Mouse (Mus musculus): ENCODE results near the gene Tmod2. TPM values are rescaled to one million over a fixed set of nuclear protein-coding genes. Genes with fewer than 3 reads are reported as not detected.

Gene Tmod2
- total and polyA plus RNA-seq, 3 experiments, result 0.16 to 1.7 (median 0.17) TPM

- Histone ChIP-seq H3K9me3 (replicated peaks; ENCODE audit: low read length) (peaks cover 2% of the 10 kb centered on the region), H3K79me2 (replicated peaks; ENCODE audit: control insufficient read depth, extremely low read depth, insufficient read depth, poor library complexity, severe bottlenecking) (no peaks in the 10 kb centered on the region), H3K4me3 (replicated peaks in 1 of 3; ENCODE audit: low read depth in 2 of 3, low read length in 2 of 3, poor library complexity in 1 of 3) (no peak overlapping the region), H3K27me3 (replicated peaks) (no peaks in the 10 kb centered on the region), H3K4me2 (ENCODE audit: insufficient read depth, low read depth, poor library complexity, severe bottlenecking) (no peak overlapping the region), H3K36me3 (replicated peaks in 1 of 2; ENCODE audit: control insufficient read depth in 1 of 2, insufficient read depth in 1 of 2, low read length in 1 of 2) (peaks cover 16 to 55% of the 10 kb centered on the region in 2 experiments), H3K27ac (ENCODE audit: insufficient read depth, low read depth) (no peak overlapping the region), H3K4me1 (ENCODE audit: control insufficient read depth in 1 of 2, insufficient read depth in 2 of 2) (peaks cover 0 to 8% of the 10 kb centered on the region in 2 experiments; a peak in 2 of 4 replicates), H3K9ac (ENCODE audit: insufficient read depth, low read depth) (no peak overlapping the region)
- dilution Hi-C loops (cut with MboI; ENCODE audit: extremely low pct_ligation_motif_present, extremely low pct_unique_long_range_greater_than_20kb, low sequenced_read_pairs), result no loop called here
- DNase-seq (ENCODE audit: extremely low read depth), result no peak
- in situ Hi-C loops (cut with MboI; ENCODE audit: low pct_ligation_motif_present, low pct_unique_long_range_greater_than_20kb, low sequenced_read_pairs), result no loop called here
- no peak for TF ChIP-seq ZMIZ1 (IDR thresholded peaks at IDR 0.05; ENCODE audit: low read depth, low read length)
- no peak for TF ChIP-seq GABPA (IDR thresholded peaks at IDR 0.05; ENCODE audit: insufficient replicate concordance, low read depth, low read length)
- TF ChIP-seq NRF1 (IDR thresholded peaks at IDR 0.05; ENCODE audit: low read depth, low read length), result no peak
- no peak for TF ChIP-seq USF2 (conservative IDR thresholded peaks at IDR 0.05; ENCODE audit: low read depth, low read length)
- no peak for TF ChIP-seq MXI1 (IDR thresholded peaks at IDR 0.05; ENCODE audit: low read depth, low read length)
- TF ChIP-seq SMC3 (IDR thresholded peaks at IDR 0.05; ENCODE audit: low read depth, low read length), result no peak
These were observed 83.6 kb downstream of the Tmod2 start for GRCm38 (mm10) chr9:75527368-75528059.

GRCm38 (mm10) chr9:75523646-75524045 is 87.5 kb downstream of the Tmod2 start:
- Histone ChIP-seq H3K4me2 (ENCODE audit: insufficient read depth, low read depth, poor library complexity, severe bottlenecking) (no peak overlapping the region), H3K27ac (ENCODE audit: insufficient read depth, low read depth) (no peak overlapping the region), H3K9ac (ENCODE audit: insufficient read depth, low read depth) (no peak overlapping the region), H3K79me2 (replicated peaks; ENCODE audit: control insufficient read depth, extremely low read depth, insufficient read depth, poor library complexity, severe bottlenecking) (no peaks in the 10 kb centered on the region), H3K27me3 (replicated peaks) (no peaks in the 10 kb centered on the region), H3K9me3 (replicated peaks; ENCODE audit: low read length) (no peaks in the 10 kb centered on the region), H3K36me3 (replicated peaks in 1 of 2; ENCODE audit: control insufficient read depth in 1 of 2, insufficient read depth in 1 of 2, low read length in 1 of 2) (peaks cover 11 to 33% of the 10 kb centered on the region in 2 experiments), H3K4me1 (ENCODE audit: control insufficient read depth in 1 of 2, insufficient read depth in 2 of 2) (peaks cover 0 to 5% of the 10 kb centered on the region in 2 experiments; a peak in 1 of 4 replicates), H3K4me3 (replicated peaks in 1 of 3; ENCODE audit: low read depth in 2 of 3, low read length in 2 of 3, poor library complexity in 1 of 3) (no peak overlapping the region)
- in situ Hi-C loops (cut with MboI; ENCODE audit: low pct_ligation_motif_present, low pct_unique_long_range_greater_than_20kb, low sequenced_read_pairs) (no loop called here), dilution Hi-C loops (cut with MboI; ENCODE audit: extremely low pct_ligation_motif_present, extremely low pct_unique_long_range_greater_than_20kb, low sequenced_read_pairs) (no loop called here)
- no peak for DNase-seq (ENCODE audit: extremely low read depth)
- TF ChIP-seq POLR2AphosphoS2 (IDR thresholded peaks at IDR 0.05; ENCODE audit: low read depth, low read length) (no peak), SIN3A (IDR thresholded peaks at IDR 0.05; ENCODE audit: low read length) (no peak), ZC3H11A (IDR thresholded peaks at IDR 0.05; ENCODE audit: low read depth, low read length) (no peak), UBTF (IDR thresholded peaks at IDR 0.05; ENCODE audit: low read depth, low read length) (no peak), RAD21 (IDR thresholded peaks at IDR 0.05; ENCODE audit: low read depth, low read length) (no peak), TCF12 (IDR thresholded peaks at IDR 0.05; ENCODE audit: low read depth, low read length) (no peak), JUND (conservative IDR thresholded peaks at IDR 0.05; ENCODE audit: low read depth, low read length) (no peak), SMC3 (IDR thresholded peaks at IDR 0.05; ENCODE audit: low read depth, low read length) (no peak), CHD1 (IDR thresholded peaks at IDR 0.05; ENCODE audit: low read depth, low read length) (no peak), USF2 (conservative IDR thresholded peaks at IDR 0.05; ENCODE audit: low read depth, low read length) (no peak), NELFE (IDR thresholded peaks at IDR 0.05; ENCODE audit: low read depth, low read length) (no peak), BHLHE40 (IDR thresholded peaks at IDR 0.05; ENCODE audit: low read depth, low read length) (no peak), CHD2 (IDR thresholded peaks at IDR 0.05; ENCODE audit: low read length) (no peak), HCFC1 (IDR thresholded peaks at IDR 0.05; ENCODE audit: low read depth, low read length) (no peak), TBP (conservative IDR thresholded peaks at IDR 0.05; ENCODE audit: low read depth, low read length) (no peak), E2F4 (IDR thresholded peaks at IDR 0.05; ENCODE audit: insufficient replicate concordance, low read depth, low read length) (no peak)
